Mouse (Mus musculus) limb, embryonic 13.5 days (tissue): Measurements from ENCODE around the gene Ppp1r12b. TPM values are rescaled to one million over a fixed set of nuclear protein-coding genes. Genes with fewer than 3 reads are reported as not detected.

Experiments used
- ATAC-seq: fragments of 200-750 bp; cut with Nextera tagmentation; 2 replicates; pipeline ENCODE4 v1.8.0; 2017; ENCODE audit warnings: low read depth, moderate number of reproducible peaks, moderate TSS enrichment; ENCODE audit not compliant: low FRiP score
- H3K27ac ChIP-seq: fragments of 300-500 bp; sonication (generic); 2 replicates; pipeline ENCODE4 v1.5.1; 2015; ENCODE audit warnings: inconsistent platforms, mild to moderate bottlenecking, moderate library complexity
- H3K27me3 ChIP-seq: fragments of 300-500 bp; sonication (generic); 2 replicates; pipeline ENCODE4 v1.6.1; 2015; ENCODE audit warnings: mild to moderate bottlenecking, inconsistent platforms
- H3K36me3 ChIP-seq: fragments of 300-500 bp; sonication (generic); 2 replicates; pipeline ENCODE4 v1.6.1; 2015; ENCODE audit warnings: inconsistent platforms, mild to moderate bottlenecking, moderate library complexity
- H3K4me1 ChIP-seq: fragments of 300-500 bp; sonication (generic); 2 replicates; pipeline ENCODE4 v1.6.1; 2015; ENCODE audit warnings: inconsistent platforms
- H3K4me2 ChIP-seq: fragments of 300-500 bp; sonication (generic); replicated peaks from 2 replicates; pipeline ENCODE4 v1.6.1; 2015; ENCODE audit warnings: inconsistent platforms, mild to moderate bottlenecking, moderate library complexity
- H3K4me3 ChIP-seq: fragments of 300-500 bp; sonication (generic); 2 replicates; pipeline ENCODE4 v1.5.1; 2015; ENCODE audit warnings: moderate library complexity, mild to moderate bottlenecking, inconsistent platforms
- H3K9ac ChIP-seq: fragments of 300-500 bp; sonication (generic); 2 replicates; pipeline ENCODE4 v1.6.1; 2015; ENCODE audit warnings: mild to moderate bottlenecking, inconsistent platforms
- H3K9me3 ChIP-seq: fragments of 300-500 bp; sonication (generic); 2 replicates; pipeline ENCODE4 v1.6.1; 2016; ENCODE audit warnings: inconsistent platforms
- WGBS: fragments of 180-500 bp; shearing (Covaris S2); methylation state at CpG from one replicate; pipeline ENCODE4 v1.1.7; 2015; 5-methylcytosine and 5-hydroxymethylcytosine counted together
- microRNA-seq: library from miRNA; unstranded; fragments of <30 nt; microRNA quantifications from one replicate; pipeline ENCODE4, GENCODE M21; 2016
- polyA plus RNA-seq: library from polyadenylated mRNA; unstranded; fragments of >200 nt; fragmentation: Nextera tagmentation; extraction: Ambion mirVana; gene quantifications from 2 replicates; pipeline ENCODE4 v1.2.1, GENCODE M21; 2015

The Ppp1r12b gene
- polyA plus RNA-seq, 1 experiment from 2014 or later = 7.1 TPM

- no peaks in the 10 kb centered on the region for H3K9me3 ChIP-seq
- 13% methylated on average over 8 of the region's 8 CpGs for WGBS
- peak overlapping the region; percentile 54 for H3K4me3 ChIP-seq
- H3K4me1 ChIP-seq = peaks cover 28% of the 10 kb centered on the region
- ATAC-seq = no peak
- peak overlapping the region; percentile 98 for H3K4me2 ChIP-seq
- peaks cover 80% of the 10 kb centered on the region for H3K27me3 ChIP-seq
- no peak overlapping the region for H3K27ac ChIP-seq
- peak overlapping the region; percentile 63; the same call in 1 of the 2 replicates for H3K9ac ChIP-seq
- no peaks in the 10 kb centered on the region for H3K36me3 ChIP-seq
Observed at GRCm38 (mm10) chr1:134708274-134708673, 247.5 kb downstream of the Ppp1r12b start.

GRCm38 (mm10) chr1:134707516-134707915 is 248.2 kb downstream of the Ppp1r12b start:
- peaks cover 28% of the 10 kb centered on the region for H3K4me1 ChIP-seq
- H3K27me3 ChIP-seq = peaks cover 73% of the 10 kb centered on the region
- no peak overlapping the region for H3K4me2 ChIP-seq
- no peak overlapping the region for H3K27ac ChIP-seq
- ATAC-seq = no peak
- no peak overlapping the region for H3K9ac ChIP-seq
- 72% methylated on average over 3 of the region's 3 CpGs for WGBS
- H3K36me3 ChIP-seq = no peaks in the 10 kb centered on the region
- no peaks in the 10 kb centered on the region for H3K9me3 ChIP-seq
- H3K4me3 ChIP-seq = no peak overlapping the region

- H3K36me3 ChIP-seq = no peaks in the 10 kb centered on the region
- H3K27me3 ChIP-seq = peaks cover 66% of the 10 kb centered on the region
- WGBS = 52% methylated on average over 2 of the region's 2 CpGs
- no peak overlapping the region for H3K4me2 ChIP-seq
- peaks cover 29% of the 10 kb centered on the region for H3K4me1 ChIP-seq
- H3K9me3 ChIP-seq = no peaks in the 10 kb centered on the region
- H3K9ac ChIP-seq = no peak overlapping the region
- H3K27ac ChIP-seq = no peak overlapping the region
- ATAC-seq = no peak
- no peak overlapping the region for H3K4me3 ChIP-seq
Observed at GRCm38 (mm10) chr1:134706549-134706948, 249.2 kb downstream of the Ppp1r12b start.

Small RNAs within 50 kb of the gene (microRNA-seq; reads per million reads assigned to microRNA genes)
- gene Gm22232 = not detected

Other genes with a start within 250 kb of the Ppp1r12b start
- 29.6 and 32.5 TPM in 2 replicates for gene Ube2t, start 6.6 kb upstream of the Ppp1r12b start, polyA plus RNA-seq
- gene Lgr6, start 149.3 kb upstream of the Ppp1r12b start, polyA plus RNA-seq = 2.7 and 2.8 TPM in 2 replicates
- 2.3 TPM in 2 replicates for gene Ptpn7, start 176.8 kb upstream of the Ppp1r12b start, polyA plus RNA-seq
- gene Arl8a, start 190.9 kb upstream of the Ppp1r12b start, polyA plus RNA-seq = 61.8 and 67.1 TPM in 2 replicates
- 0.06 TPM in 1 of 2 replicates, not detected in the other for gene Gpr37l1, start 211.7 kb upstream of the Ppp1r12b start, polyA plus RNA-seq